Mouse (Mus musculus) left cerebral cortex, postnatal 36 days (tissue): ENCODE measurements around the gene Elf5. TPM values are rescaled to one million over a fixed set of nuclear protein-coding genes. Genes with fewer than 3 reads are reported as not detected.

Experiments used
- total RNA-seq, 2 experiments: library from RNA; stranded (reverse); gene quantifications; 2 replicates each; pipeline ENCODE4 v1.2.3; 2021

Elf5 gene
- total RNA-seq, 2 experiments from 2014 or later: 0.72 to 1.2 TPM

Other genes starting within 250 kb of the Elf5 start
- under 1 TPM in 1 of 2 experiments, not detected in 1; 0.11 TPM for gene Ehf, start 108.4 kb upstream of the Elf5 start, total RNA-seq
- gene Cat, start 73.5 kb downstream of the Elf5 start, total RNA-seq: 10 to 100 TPM; 40.2 to 51.7 TPM
- 10 to 100 TPM in 1 of 2 experiments, 1 to 10 TPM in 1; 9.0 to 11.0 TPM for gene Abtb2, start 154.6 kb downstream of the Elf5 start, total RNA-seq